8 mouse cellular contexts compared by ENCODE assay signal in genomic region chr11:50850989-50851601, GRCm38 (mm10). TPM values are rescaled to one million over a fixed set of nuclear protein-coding genes. Genes with fewer than 3 reads are reported as not detected.
DNase-seq lines count a peak whose midpoint lies in the region; ATAC-seq and TF ChIP-seq lines count a peak whose summit lies in the region.

No protein-coding gene starts in this region.

- H3K27me3 ChIP-seq in heart, embryonic 10.5 days (ENCODE audit: insufficient read depth, poor library complexity, severe bottlenecking), result peaks cover 63% of the 10 kb centered on the region
- H3K27me3 ChIP-seq in E14TG2a.4 (ENCODE audit: insufficient read depth, low read length), result peaks cover 83% of the 10 kb centered on the region
- peaks cover 74% of the 10 kb centered on the region for H3K27me3 ChIP-seq in embryonic facial prominence, embryonic 13.5 days
- peaks cover 59% of the 10 kb centered on the region for H3K27me3 ChIP-seq in intestine, embryonic 15.5 days (replicated peaks)
- H3K27me3 ChIP-seq in midbrain, embryonic 13.5 days, result peaks cover 66% of the 10 kb centered on the region

- no peak for DNase-seq in heart, embryonic 10.5 days (ENCODE audit: low spot score)
- no peak for DNase-seq in heart, adult 11 months
- DNase-seq in yolk sac, embryonic 10.5 days (ENCODE audit: low spot score), result no peak
- no peak for DNase-seq in cerebellum, adult 11-12 months

- no peak for TF ChIP-seq CTCF in E14TG2a.4 (conservative IDR thresholded peaks at IDR 0.05; ENCODE audit: low read length)

- 0 out of 2 replicates have a peak, but pooled peaks cover 7% of the 10 kb centered on the region for H3K9me3 ChIP-seq in heart, embryonic 10.5 days
- H3K9me3 ChIP-seq in E14TG2a.4 (ENCODE audit: low read length), result 0 out of 2 replicates have a peak, but pooled peaks cover 8% of the 10 kb centered on the region
- peaks cover 7% of the 10 kb centered on the region; the same call in 1 of the 2 replicates for H3K9me3 ChIP-seq in embryonic facial prominence, embryonic 13.5 days
- H3K9me3 ChIP-seq in intestine, embryonic 15.5 days, result no peaks in the 10 kb centered on the region
- peaks cover 5% of the 10 kb centered on the region; the same call in 1 of the 2 replicates for H3K9me3 ChIP-seq in midbrain, embryonic 13.5 days

- peak overlapping the region; percentile 65 for H3K4me3 ChIP-seq in heart, embryonic 10.5 days
- peak overlapping the region; percentile 79 for H3K4me3 ChIP-seq in E14TG2a.4 (replicated peaks; ENCODE audit: low read length)
- H3K4me3 ChIP-seq in embryonic facial prominence, embryonic 13.5 days, result peak overlapping the region; percentile 47
- peak overlapping the region; percentile 42 for H3K4me3 ChIP-seq in intestine, embryonic 15.5 days (replicated peaks)
- H3K4me3 ChIP-seq in midbrain, embryonic 13.5 days (replicated peaks), result peak overlapping the region; percentile 49

- H3K36me3 ChIP-seq in heart, embryonic 10.5 days, result no peaks in the 10 kb centered on the region
- no peaks in the 10 kb centered on the region for H3K36me3 ChIP-seq in E14TG2a.4 (ENCODE audit: insufficient read depth, low read length)
- H3K36me3 ChIP-seq in embryonic facial prominence, embryonic 13.5 days, result no peaks in the 10 kb centered on the region
- H3K36me3 ChIP-seq in intestine, embryonic 15.5 days, result no peaks in the 10 kb centered on the region
- no peaks in the 10 kb centered on the region for H3K36me3 ChIP-seq in midbrain, embryonic 13.5 days

- peaks cover 22% of the 10 kb centered on the region for H3K4me1 ChIP-seq in heart, embryonic 10.5 days
- peaks cover 51% of the 10 kb centered on the region for H3K4me1 ChIP-seq in E14TG2a.4 (replicated peaks; ENCODE audit: low read depth, low read length)
- peaks cover 18% of the 10 kb centered on the region for H3K4me1 ChIP-seq in embryonic facial prominence, embryonic 13.5 days
- H3K4me1 ChIP-seq in intestine, embryonic 15.5 days (replicated peaks), result peaks cover 12% of the 10 kb centered on the region
- H3K4me1 ChIP-seq in midbrain, embryonic 13.5 days (replicated peaks), result peaks cover 26% of the 10 kb centered on the region

- H3K9ac ChIP-seq in embryonic facial prominence, embryonic 13.5 days, result peak overlapping the region; percentile 61
- peak overlapping the region; percentile 10; the same call in 1 of the 2 replicates for H3K9ac ChIP-seq in intestine, embryonic 15.5 days
- H3K9ac ChIP-seq in midbrain, embryonic 13.5 days (replicated peaks), result peak overlapping the region; percentile 65

- no peak overlapping the region for H3K27ac ChIP-seq in heart, embryonic 10.5 days
- H3K27ac ChIP-seq in embryonic facial prominence, embryonic 13.5 days, result no peak overlapping the region
- no peak overlapping the region for H3K27ac ChIP-seq in intestine, embryonic 15.5 days
- no peak overlapping the region for H3K27ac ChIP-seq in midbrain, embryonic 13.5 days

- ATAC-seq in embryonic facial prominence, embryonic 13.5 days (ENCODE audit: insufficient number of reproducible peaks, insufficient read depth, low FRiP score, low TSS enrichment, low read depth), result no peak
- ATAC-seq in intestine, embryonic 15.5 days, result peak; percentile 49; the same call in 1 of the 2 replicates
- ATAC-seq in midbrain, embryonic 13.5 days, result peak; percentile 63

- H3K4me2 ChIP-seq in embryonic facial prominence, embryonic 13.5 days, result peak overlapping the region; percentile 81
- peak overlapping the region; percentile 90 for H3K4me2 ChIP-seq in intestine, embryonic 15.5 days (replicated peaks)
- H3K4me2 ChIP-seq in midbrain, embryonic 13.5 days (replicated peaks), result peak overlapping the region; percentile 93

- WGBS in heart, embryonic 10.5 days, result under 1% methylated on average over 72 of the region's 72 CpGs
- WGBS in embryonic facial prominence, embryonic 13.5 days, result under 1% methylated on average over 65 of the region's 72 CpGs
- under 1% methylated on average over 66 of the region's 72 CpGs for WGBS in intestine, embryonic 15.5 days
- whole genome bisulfite sequencing in midbrain, embryonic 13.5 days, result under 1% methylated on average over 67 of the region's 72 CpGs

RNA-seq across cellular contexts. Expression of gene Grm6, which starts 0.6 kb away (rescaled TPM):
- 0.06 and 0.16 TPM in 2 replicates for polyA plus RNA-seq in heart, embryonic 10.5 days (2016; fragmentation: Nextera tagmentation; extraction: Ambion mirVana)
- not detected in 2 replicates for polyA plus RNA-seq in embryonic facial prominence, embryonic 13.5 days (2015; fragmentation: Nextera tagmentation; extraction: Ambion mirVana)
- polyA plus RNA-seq in intestine, embryonic 15.5 days (2015; fragmentation: Nextera tagmentation; extraction: Ambion mirVana), result 0.06 TPM in 1 of 2 replicates, not detected in the other
- 0.08 TPM in 1 of 2 replicates, not detected in the other for polyA plus RNA-seq in midbrain, embryonic 13.5 days (2015; fragmentation: Nextera tagmentation; extraction: Ambion mirVana)

RNA-seq across cellular contexts. Expression of gene Zfp879, which starts 9.7 kb away (rescaled TPM):
- polyA plus RNA-seq in heart, embryonic 10.5 days (2016; fragmentation: Nextera tagmentation; extraction: Ambion mirVana), result 0.33 and 0.44 TPM in 2 replicates
- 0.73 and 0.77 TPM in 2 replicates for polyA plus RNA-seq in embryonic facial prominence, embryonic 13.5 days (2015; fragmentation: Nextera tagmentation; extraction: Ambion mirVana)
- polyA plus RNA-seq in intestine, embryonic 15.5 days (2015; fragmentation: Nextera tagmentation; extraction: Ambion mirVana), result 0.33 and 0.44 TPM in 2 replicates
- polyA plus RNA-seq in midbrain, embryonic 13.5 days (2015; fragmentation: Nextera tagmentation; extraction: Ambion mirVana), result 1.2 and 1.4 TPM in 2 replicates

RNA-seq across cellular contexts. Expression of gene Zfp354c, which starts 23.6 kb away (rescaled TPM):
- polyA plus RNA-seq in heart, embryonic 10.5 days (2016; fragmentation: Nextera tagmentation; extraction: Ambion mirVana), result 16.9 and 20.5 TPM in 2 replicates
- 51.3 and 53.0 TPM in 2 replicates for polyA plus RNA-seq in embryonic facial prominence, embryonic 13.5 days (2015; fragmentation: Nextera tagmentation; extraction: Ambion mirVana)
- polyA plus RNA-seq in intestine, embryonic 15.5 days (2015; fragmentation: Nextera tagmentation; extraction: Ambion mirVana), result 15.0 and 16.3 TPM in 2 replicates
- polyA plus RNA-seq in midbrain, embryonic 13.5 days (2015; fragmentation: Nextera tagmentation; extraction: Ambion mirVana), result 54.6 and 55.4 TPM in 2 replicates

RNA-seq across cellular contexts. Expression of gene Zfp454, which starts 36.4 kb away (rescaled TPM):
- polyA plus RNA-seq in heart, embryonic 10.5 days (2016; fragmentation: Nextera tagmentation; extraction: Ambion mirVana), result 4.5 and 6.5 TPM in 2 replicates
- polyA plus RNA-seq in embryonic facial prominence, embryonic 13.5 days (2015; fragmentation: Nextera tagmentation; extraction: Ambion mirVana), result 12.3 and 13.3 TPM in 2 replicates
- polyA plus RNA-seq in intestine, embryonic 15.5 days (2015; fragmentation: Nextera tagmentation; extraction: Ambion mirVana), result 5.1 and 5.2 TPM in 2 replicates
- 16.7 TPM in 2 replicates for polyA plus RNA-seq in midbrain, embryonic 13.5 days (2015; fragmentation: Nextera tagmentation; extraction: Ambion mirVana)

Comparison
In these comparisons a context has a peak if more than half of its experiments do, and no peak if none do; other contexts are left out.
1. H3K9ac ChIP-seq: peak in every context shown above with its lines; median percentile 65 in midbrain, embryonic 13.5 days; 61 in embryonic facial prominence, embryonic 13.5 days; 10 in intestine, embryonic 15.5 days.